Mouse (Mus musculus) lung, adult 2 months (tissue): ENCODE data around the gene Polr2f. TPM values are rescaled to one million over a fixed set of nuclear protein-coding genes. Genes with fewer than 3 reads are reported as not detected.

Source experiments
- DNase-seq: peaks from one replicate; pipeline ENCODE4 v3.0.0; 2022
- H3K4me1 ChIP-seq: fragments of 200-500 bp; 2 replicates; pipeline ENCODE4 v1.6.1; 2011; ENCODE audit warnings: low read length; ENCODE audit not compliant: control insufficient read depth, insufficient read depth
- H3K4me3 ChIP-seq: fragments of 200-500 bp; replicated peaks from 2 replicates; pipeline ENCODE3; 2011; ENCODE audit warnings: low read depth, mild to moderate bottlenecking, control low read depth, low read length; ENCODE audit errors: extremely low read depth
- CTCF ChIP-seq: fragments of 200-500 bp; IDR thresholded peaks from 2 replicates; pipeline ENCODE4 v1.5.1; 2011; ENCODE audit warnings: mild to moderate bottlenecking, low read length, control low read depth; ENCODE audit not compliant: insufficient read depth
- POLR2A ChIP-seq: fragments of 200-500 bp; IDR thresholded peaks from 2 replicates; pipeline ENCODE4 v1.6.1; 2011; ENCODE audit warnings: low read depth, mild to moderate bottlenecking, control low read depth, low read length, borderline replicate concordance; ENCODE audit errors: extremely low read depth
- WGBS: fragments of 180-500 bp; shearing (Covaris S2); methylation state at CpG from one replicate; pipeline ENCODE4 v1.1.7; 2018; 5-methylcytosine and 5-hydroxymethylcytosine counted together
- polyA plus RNA-seq: library from polyadenylated mRNA; depleted of rRNA; stranded (reverse); fragments of >200 nt; gene quantifications from 2 replicates; pipeline ENCODE4 v1.2.3, GENCODE M21; 2012

Polr2f gene
- polyA plus RNA-seq, 1 experiment: 38.9 TPM

- TF ChIP-seq POLR2A (no peak), CTCF (no peak)
- Histone ChIP-seq H3K4me1 (peaks cover 10% of the 10 kb centered on the region), H3K4me3 (no peak overlapping the region)
- no peak for DNase-seq
- WGBS: 57% methylated on average over 2 of the region's 2 CpGs
Measured at GRCm38 (mm10) chr15:79110528-79110927, 30.3 kb upstream of the Polr2f start.

DNA sequence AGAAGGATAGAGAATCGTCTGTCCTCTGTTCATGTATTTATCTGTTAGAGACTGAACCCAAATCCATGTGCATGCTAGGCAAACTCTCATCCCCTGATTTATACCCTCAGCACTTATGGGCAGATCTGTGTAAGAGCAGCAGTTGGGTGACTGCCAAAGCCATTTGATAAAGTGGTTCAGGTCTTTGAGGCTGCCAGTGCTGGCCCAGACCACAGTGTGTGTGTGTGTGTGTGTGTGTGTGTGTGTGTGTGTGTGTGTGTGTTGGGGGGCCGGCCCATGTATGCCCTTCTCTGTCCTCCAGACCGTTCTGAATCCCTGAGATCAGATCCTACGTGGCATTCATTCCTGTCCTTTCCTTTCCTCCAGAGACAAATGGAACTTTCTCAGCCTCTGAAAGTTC lies 29.0 kb upstream of the Polr2f start:
- no peak for TF ChIP-seq POLR2A
- no peak for TF ChIP-seq CTCF
- 37% methylated on average over 4 of the region's 4 CpGs for WGBS
- Histone ChIP-seq H3K4me1 (peaks cover 10% of the 10 kb centered on the region), H3K4me3 (no peak overlapping the region)
- DNase-seq: no peak

DNA sequence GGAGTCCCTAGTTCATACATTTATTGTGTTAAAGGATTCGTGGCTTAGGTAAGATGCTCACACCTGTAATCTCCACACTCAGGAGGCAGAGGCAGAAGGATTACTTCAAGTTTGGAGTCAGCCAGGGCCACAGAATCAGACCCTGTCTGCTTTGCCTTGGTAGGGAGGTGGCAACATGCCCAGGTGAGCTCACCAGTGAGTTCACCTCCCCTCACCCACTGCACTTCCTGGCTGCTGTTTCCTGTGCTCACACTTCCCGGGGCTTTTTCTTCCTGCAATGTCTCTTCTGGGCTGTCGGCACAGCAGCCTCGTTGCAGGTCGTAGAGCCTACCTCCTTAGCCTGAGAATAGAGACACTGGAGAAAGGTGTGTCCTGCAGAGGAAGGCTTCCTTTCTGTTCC lies 25.5 kb upstream of the Polr2f start:
- Histone ChIP-seq H3K4me1 (peaks cover 6% of the 10 kb centered on the region), H3K4me3 (no peak overlapping the region)
- WGBS: 26% methylated on average over 5 of the region's 5 CpGs
- TF ChIP-seq CTCF: no peak
- no peak for TF ChIP-seq POLR2A
- DNase-seq: no peak

DNA sequence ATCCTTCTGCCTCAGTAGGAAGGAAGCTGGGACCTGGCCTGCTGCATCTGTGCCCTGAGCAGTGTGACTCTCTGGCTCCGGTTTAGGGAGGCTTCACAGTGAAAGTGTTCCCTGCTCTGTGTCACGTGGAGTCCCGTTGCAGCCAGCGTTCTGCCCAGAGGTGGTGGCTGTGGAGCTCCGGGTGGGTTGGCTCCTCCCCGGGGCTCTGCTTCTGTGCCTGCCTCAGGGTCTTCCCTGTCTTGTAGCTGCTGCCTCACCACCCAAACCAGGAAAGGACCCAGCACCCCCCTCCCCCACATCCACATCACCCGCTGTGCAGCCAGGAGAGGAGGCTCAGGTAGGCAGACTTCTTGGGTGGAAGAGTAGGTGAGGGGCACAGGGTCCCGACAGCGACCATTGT lies 21.3 kb upstream of the Polr2f start:
- H3K4me1 ChIP-seq: no peaks in the 10 kb centered on the region
- H3K4me3 ChIP-seq: no peak overlapping the region
- DNase-seq: no peak
- 81% methylated on average over 9 of the region's 9 CpGs for WGBS
- no peak for TF ChIP-seq CTCF
- no peak for TF ChIP-seq POLR2A

- 79% methylated on average over 4 of the region's 4 CpGs for WGBS
- DNase-seq: no peak
- no peak for TF ChIP-seq CTCF
- TF ChIP-seq POLR2A: no peak
- H3K4me1 ChIP-seq: no peaks in the 10 kb centered on the region
- no peak overlapping the region for H3K4me3 ChIP-seq
Measured at GRCm38 (mm10) chr15:79122119-79122518, 18.7 kb upstream of the Polr2f start.

GRCm38 (mm10) chr15:79122546-79122945 lies 18.3 kb upstream of the Polr2f start:
- 88% methylated on average over 13 of the region's 13 CpGs for WGBS
- Histone ChIP-seq H3K4me3 (no peak overlapping the region), H3K4me1 (no peaks in the 10 kb centered on the region)
- TF ChIP-seq CTCF (no peak), POLR2A (no peak)
- no peak for DNase-seq

DNA sequence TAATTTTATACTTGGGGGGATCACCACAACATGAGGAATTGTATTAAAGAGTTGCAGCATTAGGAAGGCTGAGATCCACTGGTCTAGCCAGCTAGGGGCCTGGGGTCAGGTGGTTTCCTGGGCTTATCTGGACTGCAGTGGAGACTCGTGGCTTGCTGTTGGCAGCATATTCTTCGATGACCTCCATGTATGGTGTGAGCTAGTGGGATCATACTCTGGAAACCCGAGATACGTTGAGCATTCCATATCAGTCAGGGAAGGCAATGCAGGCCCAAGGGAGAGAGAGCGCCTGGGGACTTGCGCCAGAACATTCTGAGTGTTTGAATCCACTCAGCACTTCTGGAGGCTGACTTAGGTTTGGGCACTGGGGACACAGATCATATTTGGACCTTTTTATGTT lies 17.1 kb upstream of the Polr2f start:
- TF ChIP-seq CTCF: no peak
- no peak for TF ChIP-seq POLR2A
- 74% methylated on average over 6 of the region's 6 CpGs for WGBS
- H3K4me1 ChIP-seq: no peaks in the 10 kb centered on the region
- no peak overlapping the region for H3K4me3 ChIP-seq
- DNase-seq: no peak

DNA sequence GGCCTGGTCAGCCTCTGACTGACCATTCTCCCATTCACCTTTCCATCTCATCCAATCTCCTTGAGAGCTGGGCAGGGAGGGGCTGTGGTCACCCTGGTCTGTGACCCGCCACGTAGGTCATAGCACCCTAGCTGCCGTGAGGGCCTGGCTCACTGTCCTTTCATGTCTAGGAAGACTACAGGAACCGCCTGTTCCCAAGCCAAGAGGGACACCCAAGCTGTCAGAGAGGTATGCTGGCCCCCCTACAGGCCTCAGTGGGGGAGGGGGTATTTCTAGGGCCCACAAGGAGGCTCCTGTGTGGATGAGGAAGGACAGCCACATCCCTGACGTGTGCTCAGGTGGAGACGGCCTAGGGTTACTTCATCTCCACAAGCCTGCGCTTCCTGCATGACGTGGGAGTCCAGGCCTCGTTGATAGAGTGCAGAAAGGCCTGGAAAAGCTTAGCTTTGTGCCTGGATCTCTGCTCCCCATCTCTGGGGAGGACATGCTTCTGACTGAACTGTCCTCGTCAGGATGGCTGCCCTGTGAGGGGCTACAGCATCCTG lies 16.4 kb upstream of the Polr2f start:
- 86% methylated on average over 10 of the region's 10 CpGs for WGBS
- no peak overlapping the region for H3K4me3 ChIP-seq
- no peak for TF ChIP-seq CTCF
- TF ChIP-seq POLR2A: no peak
- H3K4me1 ChIP-seq: no peaks in the 10 kb centered on the region
- DNase-seq: no peak

DNA sequence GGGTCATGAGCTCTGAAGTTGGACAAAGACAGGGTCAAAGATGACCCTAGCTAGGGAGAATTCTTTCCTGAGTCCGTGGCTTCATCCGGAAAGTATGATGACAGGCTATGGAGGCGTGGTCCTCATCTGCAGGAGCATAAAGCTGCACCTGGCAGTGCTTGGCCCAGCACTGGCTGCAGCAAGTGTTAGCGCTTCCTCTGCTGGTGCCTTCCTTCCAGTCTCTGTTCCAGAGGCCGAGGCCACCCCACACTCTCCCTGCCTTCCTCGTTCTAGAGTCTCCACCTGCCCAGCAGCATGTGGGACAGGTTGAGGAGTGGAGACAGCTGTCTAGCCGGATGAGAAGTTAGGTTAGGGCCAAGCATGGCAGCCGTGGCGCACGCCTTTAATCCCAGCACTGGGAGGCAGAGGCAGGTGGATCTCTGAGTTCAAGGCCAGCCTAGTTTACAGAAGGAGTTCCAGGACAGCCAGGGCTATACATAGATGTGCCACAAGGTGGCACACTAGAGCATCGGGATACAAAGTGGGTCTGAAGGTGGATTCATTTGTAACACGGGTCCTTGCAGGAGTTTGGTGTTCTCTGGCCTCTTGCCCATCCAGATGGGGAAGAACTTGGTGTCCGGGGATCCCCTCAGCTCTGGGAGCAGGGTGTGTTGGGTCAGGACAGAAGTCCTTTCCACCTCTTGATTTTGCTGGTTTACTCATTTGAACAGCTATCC lies 14.4 kb upstream of the Polr2f start:
- 77% methylated on average over 13 of the region's 13 CpGs for WGBS
- peak; percentile 67 for DNase-seq
- peaks cover 5% of the 10 kb centered on the region; the same call in 1 of the 2 replicates for H3K4me1 ChIP-seq

DNA sequence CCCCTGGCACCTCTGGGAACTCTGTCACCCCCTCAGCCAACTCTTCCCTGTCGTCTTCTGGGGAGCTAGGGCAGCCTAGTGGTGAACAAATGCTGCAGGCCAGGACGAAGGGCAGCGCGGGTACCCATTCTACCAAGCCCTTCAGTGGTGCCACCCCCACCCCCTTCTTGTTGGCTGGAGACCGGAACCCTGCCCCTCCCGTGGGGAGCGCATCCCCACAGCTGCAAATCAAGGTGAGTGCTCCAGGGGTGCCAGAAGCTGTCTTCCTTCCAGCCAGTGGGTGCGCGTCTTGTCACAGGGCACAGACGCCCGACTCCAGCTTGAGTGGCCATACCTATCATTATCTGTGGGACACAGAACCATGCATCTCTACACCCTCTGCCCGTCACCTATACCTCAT lies 13.7 kb upstream of the Polr2f start:
- H3K4me3 ChIP-seq: no peak overlapping the region
- no peak for DNase-seq
- TF ChIP-seq POLR2A (no peak), CTCF (no peak)
- H3K4me1 ChIP-seq: peaks cover 5% of the 10 kb centered on the region; the same call in 1 of the 2 replicates
- WGBS: 96% methylated on average over 12 of the region's 12 CpGs

More for the DNA sequence above, 14.4 kb upstream of the Polr2f start:
- TF ChIP-seq CTCF (peak; percentile 52), POLR2A (no peak)
- H3K4me3 ChIP-seq: no peak overlapping the region
